Mouse (Mus musculus): ENCODE measurements at regions not wholly inside any gene's neighbourhood (a gene's known extent, or its start where the extent isn't known, plus 50 kb on each side); places are given as distances from the start of the nearest gene placed in this dataset.
A peak's percentile ranks its signal among the peaks of the same experiment; 100 is the strongest.

GRCm38 (mm10) chr8:92071305-92072253 lies 269.7 kb upstream of the Irx3 start:
- intact Hi-C loops (cut with DNase I), result no loop called here

GRCm38 (mm10) chr8:92070704-92071103 lies 268.8 kb upstream of the Irx3 start:
- DNase-seq, result no peak
- intact Hi-C loops (cut with DNase I), result no loop called here

More at GRCm38 (mm10) chr8:92071305-92072253, 269.7 kb upstream of the Irx3 start:
- DNase-seq, result peak; percentile 56

DNA sequence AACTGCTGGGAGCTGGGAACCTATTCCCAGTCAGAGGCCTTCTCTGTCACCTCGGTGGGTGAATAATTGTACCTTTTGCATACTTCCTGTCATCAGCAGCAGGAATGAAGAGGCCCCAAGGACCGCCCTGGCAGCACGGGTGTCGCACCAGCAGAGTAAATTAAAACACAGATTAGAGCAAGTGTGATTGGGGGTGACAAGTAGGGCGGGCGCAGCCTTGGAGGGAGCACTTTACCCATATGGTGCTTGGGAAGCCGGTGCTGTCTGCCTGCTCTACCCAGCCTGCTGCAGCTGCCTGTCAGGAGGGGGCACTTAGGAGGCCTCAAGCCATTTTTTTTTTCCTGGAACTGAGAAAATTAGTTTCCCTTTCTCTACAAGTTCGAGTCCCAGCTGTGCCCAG lies 264.6 kb upstream of the Irx3 start:
- peak; percentile 64 for DNase-seq
- intact Hi-C loops (cut with DNase I), result no loop called here

GRCm38 (mm10) chr8:92065554-92066239 lies 263.8 kb upstream of the Irx3 start:
- no peak for DNase-seq

DNA sequence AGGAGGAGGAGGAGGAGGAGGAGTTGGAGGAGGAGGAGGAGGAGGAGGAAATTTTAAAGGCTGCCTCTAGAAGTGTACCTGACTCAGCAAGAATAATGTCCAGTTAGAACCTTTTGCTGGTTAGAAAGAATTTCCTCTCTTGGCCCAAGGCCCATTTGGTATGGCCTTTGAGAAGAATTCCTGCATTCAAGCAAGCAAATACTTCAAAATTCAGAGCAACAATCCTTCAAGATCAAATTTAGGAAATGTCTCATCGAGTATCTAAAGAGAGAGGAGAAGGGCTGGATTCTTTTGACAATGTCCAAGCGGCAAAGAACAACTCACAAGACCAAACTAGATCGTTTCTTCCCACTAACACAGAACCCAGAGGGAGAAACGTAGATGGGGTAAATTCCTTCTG lies 263.1 kb upstream of the Irx3 start:
- intact Hi-C loops (cut with DNase I), result no loop called here
- no peak for DNase-seq

More at GRCm38 (mm10) chr8:92065554-92066239, 263.8 kb upstream of the Irx3 start:
- intact Hi-C loops (cut with DNase I), result no loop called here

DNA sequence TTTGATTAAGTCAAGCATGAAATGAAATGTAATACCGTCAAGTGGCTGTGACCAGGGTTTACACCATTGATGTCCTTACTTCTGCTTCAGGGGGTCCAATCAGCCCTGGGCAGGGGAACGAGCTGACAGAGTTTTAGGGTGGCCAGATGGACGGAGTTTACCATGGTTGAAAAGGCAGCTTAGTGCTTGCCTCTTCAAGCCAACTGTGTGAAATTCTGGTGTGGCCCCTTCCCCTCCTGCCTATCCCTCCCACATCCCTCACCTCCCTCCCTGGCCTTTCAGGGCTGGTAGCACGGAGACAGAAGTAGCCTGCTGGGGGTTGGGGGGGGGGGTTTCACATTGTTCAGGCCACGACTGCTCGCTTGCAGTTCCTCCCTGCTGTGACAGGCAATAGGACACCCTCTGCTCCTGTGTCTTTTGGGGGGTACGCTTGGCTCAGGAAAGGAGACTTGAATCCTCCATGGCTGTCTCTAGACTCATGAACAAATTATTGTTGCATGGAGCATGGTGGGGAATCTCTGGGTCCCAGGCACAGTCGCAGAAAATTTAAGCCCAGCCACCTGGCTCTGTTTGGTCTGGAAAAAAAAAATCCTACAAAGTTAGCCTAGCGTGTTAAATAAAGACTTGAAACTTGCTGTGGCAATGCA lies 262.4 kb upstream of the Irx3 start:
- intact Hi-C loops (cut with DNase I), result no loop called here
- DNase-seq, result peak; percentile 60

DNA sequence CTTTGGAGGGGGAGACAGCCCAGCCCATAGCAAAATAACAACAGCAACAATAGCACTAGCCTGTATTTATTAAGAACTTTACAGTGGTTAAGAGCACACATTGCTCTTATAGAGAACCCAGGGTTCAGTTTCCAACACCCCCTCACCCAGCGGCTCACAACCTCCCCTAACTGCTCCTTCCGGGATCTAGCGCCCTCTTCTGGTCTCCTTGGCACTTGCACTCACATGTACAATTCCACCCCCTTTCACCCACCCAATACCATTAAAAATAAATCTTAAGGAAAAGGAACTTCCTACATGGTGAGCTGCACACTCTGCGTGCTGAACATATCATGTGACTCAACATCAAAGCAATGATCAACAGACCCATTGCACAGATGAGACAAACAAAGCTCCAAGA lies 261.5 kb upstream of the Irx3 start:
- intact Hi-C loops (cut with DNase I), result no loop called here
- DNase-seq, result no peak

DNA sequence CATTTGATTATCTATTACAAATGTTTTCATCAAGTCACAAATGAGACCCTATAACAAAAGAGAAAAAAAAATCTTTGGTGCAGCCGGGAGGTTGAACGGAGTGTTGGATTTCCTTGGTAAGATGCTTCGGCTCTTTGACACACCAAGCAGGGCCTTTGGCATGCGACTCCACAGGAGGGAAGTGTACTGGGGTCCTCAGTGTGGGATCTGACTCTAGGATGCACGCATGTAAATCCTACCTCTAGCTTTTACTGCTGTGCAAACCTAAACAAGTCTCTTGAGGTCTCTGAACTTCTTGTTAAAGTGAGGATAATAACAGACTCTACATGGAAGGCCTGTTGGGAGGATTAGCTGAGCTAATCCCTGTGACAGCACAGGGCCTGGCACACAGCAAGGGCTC lies 257.6 kb upstream of the Irx3 start:
- intact Hi-C loops (cut with DNase I), result no loop called here
- DNase-seq, result no peak

GRCm38 (mm10) chr8:92058953-92059352 lies 257.1 kb upstream of the Irx3 start:
- intact Hi-C loops (cut with DNase I), result no loop called here
- no peak for DNase-seq

- intact Hi-C loops (cut with DNase I), result no loop called here
Measured at GRCm38 (mm10) chr8:92057857-92058256, 256.0 kb upstream of the Irx3 start.

DNA sequence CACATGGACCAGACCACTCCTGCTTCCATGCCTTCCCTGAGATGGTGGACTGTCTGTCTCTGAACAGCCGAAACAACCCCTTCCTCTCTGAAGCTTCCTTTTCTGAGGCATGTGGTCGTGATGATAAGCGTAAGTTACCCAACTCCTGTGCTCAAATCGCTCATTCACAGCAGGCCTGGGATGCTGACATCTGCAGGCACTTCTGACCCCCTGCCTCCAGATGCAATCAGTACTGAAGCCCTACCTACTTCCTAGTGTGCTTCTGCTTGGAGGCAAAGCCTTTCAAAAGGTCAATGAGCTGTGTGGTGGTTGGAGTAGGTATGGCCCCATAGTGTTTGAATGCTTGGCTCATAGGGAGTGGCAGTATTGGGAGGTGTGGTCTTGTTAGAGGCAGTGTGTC lies 253.7 kb upstream of the Irx3 start:
- intact Hi-C loops (cut with DNase I), result no loop called here
- no peak for DNase-seq

More at GRCm38 (mm10) chr8:92057857-92058256, 256.0 kb upstream of the Irx3 start:
- no peak for DNase-seq

- DNase-seq, result no peak
- intact Hi-C loops (cut with DNase I), result no loop called here
Measured at GRCm38 (mm10) chr8:92044695-92045094, 242.8 kb upstream of the Irx3 start.

DNA sequence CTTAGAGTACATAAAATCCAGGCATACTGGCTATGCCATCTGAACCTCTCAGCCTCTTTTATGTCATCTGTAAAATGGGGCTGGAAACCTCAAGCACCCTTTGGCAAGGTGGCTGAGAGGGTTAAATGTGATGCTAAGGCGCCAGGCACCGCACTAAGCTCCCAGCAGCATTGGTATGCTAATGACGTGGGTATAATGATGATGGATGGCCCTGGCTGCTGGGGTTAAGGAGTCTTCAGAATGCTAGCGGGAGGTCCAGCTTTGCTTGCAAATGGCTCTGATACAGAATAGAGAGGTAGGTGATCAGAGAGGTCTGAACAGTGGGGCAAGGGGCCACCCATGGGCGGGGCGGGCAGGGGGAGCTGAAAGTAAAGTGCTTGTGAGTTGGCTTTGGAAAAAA lies 241.1 kb upstream of the Irx3 start:
- DNase-seq, result no peak
- intact Hi-C loops (cut with DNase I), result no loop called here

- intact Hi-C loops (cut with DNase I), result no loop called here
- DNase-seq, result no peak
Measured at GRCm38 (mm10) chr8:92029954-92030353, 228.1 kb upstream of the Irx3 start.

- intact Hi-C loops (cut with DNase I), result no loop called here
Measured at GRCm38 (mm10) chr8:92029516-92029915, 227.6 kb upstream of the Irx3 start.

GRCm38 (mm10) chr8:92028308-92028707 lies 226.4 kb upstream of the Irx3 start:
- no peak for DNase-seq
- intact Hi-C loops (cut with DNase I), result no loop called here

More at GRCm38 (mm10) chr8:92029516-92029915, 227.6 kb upstream of the Irx3 start:
- no peak for DNase-seq

GRCm38 (mm10) chr8:92024133-92024532 lies 222.3 kb upstream of the Irx3 start:
- DNase-seq, result no peak
- intact Hi-C loops (cut with DNase I), result no loop called here

DNA sequence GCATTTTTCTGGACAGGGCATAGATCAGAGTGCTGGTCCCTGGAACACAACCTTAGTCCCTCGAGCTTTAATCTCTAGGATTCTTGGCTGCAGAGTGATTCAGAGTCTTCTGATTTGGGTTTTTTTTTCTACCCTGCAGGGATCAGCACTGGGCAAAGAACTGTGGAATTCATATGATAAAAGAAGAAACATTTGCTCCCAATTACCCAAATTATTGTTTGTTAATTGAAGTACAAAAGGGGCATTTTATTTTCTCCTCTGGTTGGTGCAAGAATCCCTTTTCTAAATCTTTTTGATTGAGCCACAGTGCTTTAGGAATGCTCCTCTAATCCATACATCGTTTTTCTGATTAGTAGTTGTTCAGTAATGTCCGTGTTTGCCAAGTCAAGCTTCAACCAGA lies 219.7 kb upstream of the Irx3 start:
- intact Hi-C loops (cut with DNase I), result no loop called here
- no peak for DNase-seq

GRCm38 (mm10) chr8:92014704-92015103 lies 212.8 kb upstream of the Irx3 start:
- intact Hi-C loops (cut with DNase I), result no loop called here

DNA sequence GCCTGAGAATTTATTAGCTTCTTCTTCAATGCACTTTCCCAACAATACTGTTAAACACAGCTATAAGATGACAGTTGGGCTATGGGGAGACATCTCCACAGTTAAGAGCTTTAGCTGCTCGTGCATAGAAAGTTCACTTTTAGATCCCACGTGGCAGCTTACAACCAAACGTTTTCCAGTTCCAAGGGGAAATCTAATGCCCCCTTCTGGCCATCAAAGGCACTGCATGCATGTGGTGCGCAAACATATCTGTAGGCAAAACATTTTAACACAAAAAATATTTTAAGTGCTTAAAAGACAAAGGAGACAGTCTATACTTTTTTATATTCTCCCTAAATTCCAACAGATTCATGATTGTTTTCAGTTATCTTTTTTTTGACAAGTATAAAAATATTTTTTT lies 211.3 kb upstream of the Irx3 start:
- intact Hi-C loops (cut with DNase I), result no loop called here
- no peak for DNase-seq

More at GRCm38 (mm10) chr8:92014704-92015103, 212.8 kb upstream of the Irx3 start:
- DNase-seq, result no peak

DNA sequence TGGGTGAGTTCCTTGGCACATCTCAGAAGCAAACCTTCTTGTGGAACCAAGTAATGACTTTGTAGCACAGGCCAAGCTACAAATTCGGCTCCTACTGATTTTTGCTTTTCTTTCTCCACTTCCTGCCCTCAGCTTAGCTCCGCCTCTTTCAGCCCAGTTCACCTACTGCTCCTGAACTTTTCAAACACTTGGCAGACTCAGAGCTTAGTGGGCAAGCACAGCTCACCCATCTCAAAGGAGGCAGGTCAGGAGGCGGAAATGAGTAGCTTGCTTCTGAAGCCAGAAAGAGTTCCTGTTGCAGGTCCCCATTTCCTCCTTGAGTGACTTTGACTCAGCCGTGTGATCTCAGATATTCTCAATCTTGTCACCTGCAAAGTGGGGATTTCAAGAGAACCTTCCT lies 208.5 kb upstream of the Irx3 start:
- no peak for DNase-seq
- intact Hi-C loops (cut with DNase I), result no loop called here

Data from left cerebral cortex, postnatal 4 days (tissue).